Mouse (Mus musculus) layer of hippocampus, adult 18-20 months (tissue): Measurements from ENCODE around the gene Slxl1. TPM values are rescaled to one million over a fixed set of nuclear protein-coding genes. Genes with fewer than 3 reads are reported as not detected.
"Not testable (repeated sequence)": the region's sequence is repeated elsewhere in the genome, so short reads cannot be mapped to it uniquely, and the experiment has no call there.

Experiments used
- DNase-seq, 2 experiments: peaks; one replicate each; pipeline ENCODE4 v3.0.0; 2022; ENCODE audit warnings: low spot score in 2 of 2
- long read RNA-seq: library from polyadenylated mRNA; stranded (forward); transcript quantifications from one replicate; pipeline ENCODE4 v2.0.0, GENCODE M21; 2021
- total RNA-seq, 2 experiments: library from RNA; stranded (reverse); gene quantifications; 2 replicates each; pipeline ENCODE4 v1.2.3; 2021

The Slxl1 gene
- total RNA-seq: not detected
- long read RNA-seq: 0 reads

DNA sequence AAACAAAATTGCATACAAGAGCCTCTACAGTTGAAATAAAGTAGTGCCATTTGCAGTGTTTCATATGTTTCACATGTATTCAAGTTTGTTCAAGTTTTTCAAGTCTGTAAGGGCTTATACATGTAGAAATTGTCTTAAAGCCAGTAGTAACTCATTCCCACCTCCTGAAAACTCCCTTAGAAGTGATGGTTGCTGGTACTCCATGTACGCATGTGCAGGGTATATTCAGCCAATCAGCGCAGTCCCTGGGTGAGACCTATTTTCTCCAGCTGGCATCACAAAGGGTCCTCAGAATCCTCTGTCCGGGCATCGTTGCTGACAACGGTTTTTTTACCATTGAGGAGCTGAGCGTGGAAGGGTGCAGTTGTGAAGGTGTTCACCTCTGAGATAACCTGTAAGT is at the start of gene Slxl1:
Gene Slxl1, plus strand, starts transcription at position 301 of the 400 bp plus-strand sequence.
- DNase-seq: not testable (repeated sequence)
